Mouse (Mus musculus): ENCODE measurements around the gene Atg7. TPM values are rescaled to one million over a fixed set of nuclear protein-coding genes. Genes with fewer than 3 reads are reported as not detected.

The Atg7 gene
- total and polyA plus RNA-seq, 2 experiments = 18.8 to 31.7 TPM

GRCm38 (mm10) chr6:114854368-114854767 lies 211.5 kb downstream of the Atg7 start:
- no peak for TF ChIP-seq POLR2A (IDR thresholded peaks at IDR 0.05; ENCODE audit: extremely low read depth, insufficient read depth, low read length)
- no peak for TF ChIP-seq CTCF (IDR thresholded peaks at IDR 0.05; ENCODE audit: low read depth, low read length)
- H3K4me3 ChIP-seq (ENCODE audit: insufficient read depth, low read depth, low read length) = no peak overlapping the region
- peaks cover 5% of the 10 kb centered on the region; the same call in 1 of the 2 replicates for H3K4me1 ChIP-seq (ENCODE audit: control insufficient read depth, insufficient read depth, low read length)
- DNase-seq (ENCODE audit: extremely low read depth, low read depth, low spot score) = no peak
- H3K79me2 ChIP-seq (ENCODE audit: control insufficient read depth, insufficient read depth, low read length) = no peaks in the 10 kb centered on the region
- WGBS = 77% methylated on average over 2 of the region's 2 CpGs
- H3K36me3 ChIP-seq (ENCODE audit: control insufficient read depth, insufficient read depth, low read length) = no peaks in the 10 kb centered on the region
- H3K9ac ChIP-seq (ENCODE audit: low read depth, low read length) = no peak overlapping the region
- H3K27me3 ChIP-seq (ENCODE audit: control insufficient read depth, insufficient read depth, low read length) = no peaks in the 10 kb centered on the region
- H3K27ac ChIP-seq (replicated peaks; ENCODE audit: insufficient read depth, low read depth, low read length) = no peak overlapping the region

GRCm38 (mm10) chr6:114855644-114856043 lies 212.7 kb downstream of the Atg7 start:
- no peak for DNase-seq (ENCODE audit: extremely low read depth, low read depth, low spot score)
- Histone ChIP-seq H3K4me1 (ENCODE audit: control insufficient read depth, insufficient read depth, low read length) (peaks cover 5% of the 10 kb centered on the region; the same call in 1 of the 2 replicates), H3K27me3 (ENCODE audit: control insufficient read depth, insufficient read depth, low read length) (no peaks in the 10 kb centered on the region), H3K36me3 (ENCODE audit: control insufficient read depth, insufficient read depth, low read length) (peaks cover 2% of the 10 kb centered on the region; the same call in 1 of the 2 replicates), H3K4me3 (ENCODE audit: insufficient read depth, low read depth, low read length) (no peak overlapping the region), H3K9ac (ENCODE audit: low read depth, low read length) (no peak overlapping the region), H3K79me2 (ENCODE audit: control insufficient read depth, insufficient read depth, low read length) (no peaks in the 10 kb centered on the region), H3K27ac (replicated peaks; ENCODE audit: insufficient read depth, low read depth, low read length) (no peak overlapping the region)
- TF ChIP-seq CTCF (IDR thresholded peaks at IDR 0.05; ENCODE audit: low read depth, low read length) = no peak
- no peak for TF ChIP-seq POLR2A (IDR thresholded peaks at IDR 0.05; ENCODE audit: extremely low read depth, insufficient read depth, low read length)
- 68% methylated on average over 3 of the region's 3 CpGs for WGBS

- Histone ChIP-seq H3K27me3 (ENCODE audit: control insufficient read depth, insufficient read depth, low read length) (no peaks in the 10 kb centered on the region), H3K36me3 (ENCODE audit: control insufficient read depth, insufficient read depth, low read length) (peaks cover 9% of the 10 kb centered on the region; the same call in 1 of the 2 replicates), H3K9ac (ENCODE audit: low read depth, low read length) (no peak overlapping the region), H3K4me3 (ENCODE audit: insufficient read depth, low read depth, low read length) (no peak overlapping the region), H3K27ac (replicated peaks; ENCODE audit: insufficient read depth, low read depth, low read length) (no peak overlapping the region), H3K79me2 (ENCODE audit: control insufficient read depth, insufficient read depth, low read length) (no peaks in the 10 kb centered on the region), H3K4me1 (ENCODE audit: control insufficient read depth, insufficient read depth, low read length) (peaks cover 5% of the 10 kb centered on the region; the same call in 1 of the 2 replicates)
- TF ChIP-seq POLR2A (IDR thresholded peaks at IDR 0.05; ENCODE audit: extremely low read depth, insufficient read depth, low read length) = no peak
- TF ChIP-seq CTCF (IDR thresholded peaks at IDR 0.05; ENCODE audit: low read depth, low read length) = no peak
- 89% methylated on average over 4 of the region's 4 CpGs for WGBS
- DNase-seq (ENCODE audit: extremely low read depth, low read depth, low spot score) = no peak
These were observed 213.6 kb downstream of the Atg7 start for GRCm38 (mm10) chr6:114856501-114856900.

GRCm38 (mm10) chr6:114857996-114858721 lies 215.3 kb downstream of the Atg7 start:
- TF ChIP-seq POLR2A (IDR thresholded peaks at IDR 0.05; ENCODE audit: extremely low read depth, insufficient read depth, low read length) (no peak), CTCF (IDR thresholded peaks at IDR 0.05; ENCODE audit: low read depth, low read length) (no peak)
- WGBS = 32% methylated on average over 3 of the region's 3 CpGs
- H3K27ac ChIP-seq (replicated peaks; ENCODE audit: insufficient read depth, low read depth, low read length) = peak overlapping the region; percentile 3; the same call in 1 of the 2 replicates

GRCm38 (mm10) chr6:114858722-114859053 lies 215.8 kb downstream of the Atg7 start:
- Histone ChIP-seq H3K27ac (replicated peaks; ENCODE audit: insufficient read depth, low read depth, low read length) (no peak overlapping the region), H3K4me1 (ENCODE audit: control insufficient read depth, insufficient read depth, low read length) (peaks cover 7% of the 10 kb centered on the region), H3K9ac (ENCODE audit: low read depth, low read length) (no peak overlapping the region), H3K36me3 (ENCODE audit: control insufficient read depth, insufficient read depth, low read length) (peaks cover 13% of the 10 kb centered on the region; the same call in 1 of the 2 replicates), H3K79me2 (ENCODE audit: control insufficient read depth, insufficient read depth, low read length) (no peaks in the 10 kb centered on the region), H3K4me3 (ENCODE audit: insufficient read depth, low read depth, low read length) (no peak overlapping the region), H3K27me3 (ENCODE audit: control insufficient read depth, insufficient read depth, low read length) (no peaks in the 10 kb centered on the region)
- TF ChIP-seq POLR2A (IDR thresholded peaks at IDR 0.05; ENCODE audit: extremely low read depth, insufficient read depth, low read length) (no peak), CTCF (IDR thresholded peaks at IDR 0.05; ENCODE audit: low read depth, low read length) (no peak)
- no peak for DNase-seq (ENCODE audit: extremely low read depth, low read depth, low spot score)
- WGBS = 74% methylated on average over 4 of the region's 4 CpGs

More at GRCm38 (mm10) chr6:114857996-114858721, 215.3 kb downstream of the Atg7 start:
- H3K9ac ChIP-seq (ENCODE audit: low read depth, low read length) = no peak overlapping the region
- H3K4me1 ChIP-seq (ENCODE audit: control insufficient read depth, insufficient read depth, low read length) = peaks cover 5% of the 10 kb centered on the region; the same call in 1 of the 2 replicates
- no peaks in the 10 kb centered on the region for H3K27me3 ChIP-seq (ENCODE audit: control insufficient read depth, insufficient read depth, low read length)
- H3K79me2 ChIP-seq (ENCODE audit: control insufficient read depth, insufficient read depth, low read length) = no peaks in the 10 kb centered on the region
- H3K4me3 ChIP-seq (ENCODE audit: insufficient read depth, low read depth, low read length) = no peak overlapping the region
- peaks cover 13% of the 10 kb centered on the region; the same call in 1 of the 2 replicates for H3K36me3 ChIP-seq (ENCODE audit: control insufficient read depth, insufficient read depth, low read length)
- peak; percentile 79 for DNase-seq (ENCODE audit: extremely low read depth, low read depth, low spot score)
